Mouse (Mus musculus) c-Kit-positive CD71-negative TER-119-negative erythroid progenitor cells, embryonic 14.5 days (primary cell): Measurements from ENCODE around the gene Ttf2.

Experiments used
- DNase-seq: peaks from one replicate; pipeline ENCODE4 v3.0.0-alpha.2; 2013; ENCODE audit warnings: low read depth

Gene Ttf2

DNA sequence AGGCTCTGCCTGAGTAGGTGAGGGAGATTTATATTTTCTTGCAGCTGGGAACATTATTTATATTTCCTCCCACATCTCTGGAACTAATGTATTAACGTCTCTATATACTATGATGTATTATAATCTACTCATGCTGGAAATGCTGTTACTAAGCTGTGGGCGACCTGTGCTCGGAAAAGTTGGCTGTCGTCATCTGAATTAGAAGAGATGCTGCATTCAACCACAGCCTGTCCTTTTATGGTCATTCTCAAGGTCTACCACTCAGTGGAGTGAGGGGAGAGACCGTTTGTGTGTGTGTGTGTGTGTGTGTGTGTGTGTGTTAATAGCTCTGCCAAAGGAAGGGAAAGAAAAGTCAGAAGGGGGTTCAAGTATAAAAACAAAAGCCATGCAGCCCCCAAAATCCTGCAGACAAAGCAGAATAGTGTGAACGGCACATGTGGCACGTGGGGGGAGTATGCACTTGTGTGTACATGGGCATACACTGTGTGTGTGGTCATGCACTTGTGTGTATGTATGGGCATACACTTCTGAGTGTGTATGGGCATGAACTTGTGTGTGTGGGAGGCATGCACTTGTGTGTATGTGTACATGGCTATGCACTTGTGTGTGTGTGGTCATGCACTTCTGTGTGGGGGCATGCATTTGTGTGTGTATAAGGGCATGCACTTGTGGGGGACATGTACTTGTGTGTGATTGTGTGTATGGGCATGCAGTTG is 57.8 kb downstream of the Ttf2 start:
- no peak for DNase-seq

GRCm38 (mm10) chr3:100911026-100911425 is 58.4 kb downstream of the Ttf2 start:
- no peak for DNase-seq

- no peak for DNase-seq
Measured at GRCm38 (mm10) chr3:100910621-100911020, 58.8 kb downstream of the Ttf2 start.

DNA sequence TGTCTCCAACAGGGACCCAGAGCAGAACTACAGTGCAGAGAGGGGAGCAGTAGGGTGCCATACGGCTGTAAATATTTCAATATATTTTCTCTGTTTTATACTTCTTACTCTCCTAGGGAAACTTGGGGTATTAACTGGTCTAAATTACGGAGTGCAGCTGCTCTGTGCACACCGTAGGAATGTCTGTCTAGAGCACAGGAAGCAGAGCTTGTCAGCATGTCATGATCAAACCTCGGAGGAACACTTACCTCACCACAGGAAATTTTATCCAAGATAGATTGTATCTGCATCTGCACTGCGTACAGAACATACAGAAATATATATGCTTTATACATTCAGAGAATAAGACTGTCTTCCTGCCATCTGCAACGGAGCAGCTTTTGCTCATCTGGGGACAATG is 60.9 kb downstream of the Ttf2 start:
- no peak for DNase-seq

GRCm38 (mm10) chr3:100906916-100907315 is 62.5 kb downstream of the Ttf2 start:
- DNase-seq = no peak

DNA sequence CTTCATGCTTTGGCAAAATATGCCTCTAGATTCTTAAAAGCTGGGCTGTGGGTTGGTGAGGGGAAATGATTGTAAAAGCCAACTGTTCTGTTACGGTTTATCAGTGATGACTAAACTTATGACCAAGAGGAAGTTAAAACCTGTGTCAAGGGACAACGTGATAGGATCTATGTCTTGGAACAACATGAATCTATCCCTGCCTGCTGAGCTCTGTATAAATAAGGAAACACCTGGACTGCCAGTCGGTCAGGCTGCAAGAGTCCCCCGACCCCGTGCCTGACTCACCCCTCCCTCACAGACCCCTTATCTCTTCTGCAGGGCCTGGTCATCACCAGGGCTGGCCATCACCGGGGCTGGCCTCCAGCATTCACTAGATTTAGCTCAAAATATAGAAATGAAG is 63.3 kb downstream of the Ttf2 start:
- DNase-seq = no peak

- DNase-seq = no peak
Measured at GRCm38 (mm10) chr3:100895500-100895899, 74.0 kb downstream of the Ttf2 start.

- DNase-seq = no peak
Measured at GRCm38 (mm10) chr3:100892383-100893335, 76.8 kb downstream of the Ttf2 start.

GRCm38 (mm10) chr3:100890406-100890805 is 79.1 kb downstream of the Ttf2 start:
- DNase-seq = no peak

DNA sequence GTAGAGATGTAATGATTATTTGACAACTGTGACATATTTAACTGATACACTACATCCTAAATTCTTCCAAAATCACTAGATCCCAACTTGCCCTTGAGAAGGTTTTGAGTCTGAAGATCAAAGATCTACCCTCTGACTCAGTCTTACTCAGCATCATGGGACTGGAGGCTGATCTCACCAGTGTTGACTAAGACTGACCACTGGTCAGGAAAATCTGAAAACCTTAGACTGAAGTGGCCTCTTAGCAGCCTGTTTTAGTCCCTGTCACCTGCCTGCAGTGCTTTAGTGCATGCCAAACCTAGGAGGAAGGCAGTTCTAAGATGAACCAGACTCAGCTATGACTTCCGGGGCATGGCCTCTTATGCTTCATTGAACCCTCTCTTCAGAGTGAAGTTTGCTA is 80.2 kb downstream of the Ttf2 start:
- no peak for DNase-seq
